Mouse (Mus musculus) monocyte, adult 5-6 weeks (primary cell): ENCODE measurements around the gene Zbtb38. TPM values are rescaled to one million over a fixed set of nuclear protein-coding genes. Genes with fewer than 3 reads are reported as not detected.

Experiments
- ATAC-seq: fragments of 153-309, 156-312 bp; replicated peaks from 2 replicates; pipeline ENCODE4 v1.8.0; 2017; ENCODE audit warnings: mild to moderate bottlenecking; ENCODE audit not compliant: low TSS enrichment, insufficient number of reproducible peaks, severe bottlenecking, poor library complexity, low FRiP score
- total RNA-seq: library from RNA; stranded (forward); fragments of 200-1000, 200-491, 200-594 nt; gene quantifications from 3 replicates; pipeline ENCODE4 v1.2.3, GENCODE M21; 2017

Zbtb38 gene
- total RNA-seq, 1 experiment from 2014 or later, result 25.0 TPM

GRCm38 (mm10) chr9:96633771-96634170 lies 118.9 kb downstream of the Zbtb38 start:
- no peak for ATAC-seq

Other genes starting within 250 kb of the Zbtb38 start
- not detected in 3 replicates for gene Gm28729, start 227.6 kb downstream of the Zbtb38 start, total RNA-seq
- 33.0 to 39.1 TPM (median 38.8 TPM) in 3 replicates for gene Rasa2, start 121.2 kb downstream of the Zbtb38 start, total RNA-seq
- 6.8 to 21.3 TPM (median 8.5 TPM) in 3 replicates for gene Pxylp1, start 139.8 kb upstream of the Zbtb38 start, total RNA-seq